Mouse (Mus musculus) layer of hippocampus, adult 2 months (tissue): ENCODE measurements around the gene Hist1h2ba. TPM values are rescaled to one million over a fixed set of nuclear protein-coding genes. Genes with fewer than 3 reads are reported as not detected.

Experiments used
- DNase-seq, 2 experiments: peaks; one replicate each; pipeline ENCODE4 v3.0.0; 2022; ENCODE audit warnings: low spot score in 2 of 2
- H3K27ac ChIP-seq: fragments of 200-600 bp; 2 replicates; pipeline ENCODE4 v1.8.1; 2022
- H3K4me3 ChIP-seq: fragments of 200-600 bp; 2 replicates; pipeline ENCODE4 v1.8.1; 2022; ENCODE audit warnings: mild to moderate bottlenecking
- CTCF ChIP-seq: fragments of 200-600 bp; conservative IDR thresholded peaks from 2 replicates; pipeline ENCODE4 v1.8.1; 2022; ENCODE audit warnings: antibody characterized with exemption, mild to moderate bottlenecking, moderate library complexity
- total RNA-seq, 2 experiments: library from RNA; stranded (reverse); gene quantifications; 2 replicates each; pipeline ENCODE4 v1.2.3; 2021

Hist1h2ba gene
- total RNA-seq, 2 experiments from 2014 or later, result not detected

DNA sequence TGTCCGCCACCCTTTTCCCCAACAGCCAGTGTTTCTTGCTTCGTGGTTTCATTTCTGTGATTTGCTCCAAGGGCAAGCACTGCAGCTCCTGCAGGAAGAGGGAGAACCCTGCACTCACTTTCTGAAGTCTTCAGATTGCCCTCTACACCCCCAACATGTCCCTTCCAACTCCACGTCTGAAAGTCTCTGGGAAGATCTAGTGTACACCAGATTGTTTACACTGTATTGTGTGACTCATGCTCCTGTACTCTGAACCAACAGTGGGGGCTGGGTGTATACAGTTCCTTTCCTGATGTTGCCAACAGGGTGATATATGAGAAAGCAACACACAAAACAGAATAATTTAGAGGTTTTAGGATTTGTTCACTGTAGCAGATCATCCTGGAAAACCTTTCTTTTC is 5.3 kb downstream of the Hist1h2ba start:
- no peak overlapping the region for H3K4me3 ChIP-seq
- TF ChIP-seq CTCF, result no peak
- no peak for DNase-seq
- H3K27ac ChIP-seq, result no peak overlapping the region

DNA sequence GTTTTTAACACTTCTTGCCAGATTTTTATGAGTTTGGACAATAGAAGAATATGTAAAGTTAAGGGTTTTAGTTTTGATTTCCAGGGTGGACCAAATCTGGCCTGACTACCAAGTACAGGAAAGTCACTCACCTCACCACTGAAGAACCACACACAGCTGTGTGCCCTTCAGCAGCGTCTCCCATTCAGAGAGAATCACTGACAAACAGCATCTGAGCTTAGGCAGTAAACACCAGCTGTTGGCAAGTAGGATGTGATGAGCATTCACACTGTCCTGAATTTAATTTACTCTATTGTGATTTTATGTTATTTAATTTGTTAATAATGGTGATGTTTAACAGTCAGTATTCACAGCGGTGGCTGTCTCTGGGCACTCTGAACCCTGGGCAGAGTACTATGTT is 8.2 kb downstream of the Hist1h2ba start:
- Histone ChIP-seq H3K27ac (no peak overlapping the region), H3K4me3 (no peak overlapping the region)
- TF ChIP-seq CTCF, result no peak
- DNase-seq, result no peak

- Histone ChIP-seq H3K27ac (no peak overlapping the region), H3K4me3 (no peak overlapping the region)
- TF ChIP-seq CTCF, result no peak
- DNase-seq, result no peak
Observed at GRCm38 (mm10) chr13:23917674-23918073, 16.3 kb downstream of the Hist1h2ba start.

- Histone ChIP-seq H3K27ac (no peak overlapping the region), H3K4me3 (no peak overlapping the region)
- DNase-seq, result no peak
- no peak for TF ChIP-seq CTCF
Observed at GRCm38 (mm10) chr13:23916132-23916531, 17.8 kb downstream of the Hist1h2ba start.

GRCm38 (mm10) chr13:23914376-23915167 is 19.4 kb downstream of the Hist1h2ba start, which contains the start of gene Slc17a4:
Gene Slc17a4, minus strand, starts transcription at chr13:23915009.
- no peak within 1 kb of the TSS for H3K4me3 ChIP-seq
- DNase-seq, result no peak
- no peak within 1 kb of the TSS for H3K27ac ChIP-seq
- no peak for TF ChIP-seq CTCF

DNA sequence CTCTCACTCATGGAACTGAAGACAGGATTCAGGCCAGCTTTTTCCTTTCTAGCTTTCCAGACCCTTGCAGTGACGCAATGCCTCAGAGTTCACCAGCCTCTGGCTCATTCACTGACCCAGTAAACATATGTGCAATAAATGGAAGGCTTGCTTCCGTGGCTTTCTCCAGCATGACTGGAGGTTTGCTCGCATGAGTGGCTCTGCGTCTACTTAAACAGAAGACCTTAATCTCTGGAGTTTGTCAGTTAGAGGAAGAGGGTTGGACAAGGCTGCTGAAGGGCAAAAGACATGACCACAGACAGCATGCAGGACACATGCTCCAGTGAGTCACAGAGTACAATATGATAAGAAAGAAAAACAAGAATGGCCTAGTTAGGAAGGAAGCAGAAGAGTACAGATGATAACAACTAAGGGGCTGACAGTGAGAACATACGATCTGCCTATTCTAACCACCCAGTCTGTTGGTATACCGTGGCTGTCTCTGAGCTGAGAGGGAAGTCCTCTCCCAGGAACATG is 20.1 kb downstream of the Hist1h2ba start:
- no peak for DNase-seq
- Histone ChIP-seq H3K4me3 (no peak overlapping the region), H3K27ac (no peak overlapping the region)
- no peak for TF ChIP-seq CTCF

- H3K27ac ChIP-seq, result no peak overlapping the region
- H3K4me3 ChIP-seq, result no peak overlapping the region
- no peak for DNase-seq
- no peak for TF ChIP-seq CTCF
Observed at GRCm38 (mm10) chr13:23911335-23911734, 22.6 kb downstream of the Hist1h2ba start.

GRCm38 (mm10) chr13:23910121-23910520 is 23.8 kb downstream of the Hist1h2ba start:
- TF ChIP-seq CTCF, result no peak
- DNase-seq, result no peak
- H3K4me3 ChIP-seq, result no peak overlapping the region

DNA sequence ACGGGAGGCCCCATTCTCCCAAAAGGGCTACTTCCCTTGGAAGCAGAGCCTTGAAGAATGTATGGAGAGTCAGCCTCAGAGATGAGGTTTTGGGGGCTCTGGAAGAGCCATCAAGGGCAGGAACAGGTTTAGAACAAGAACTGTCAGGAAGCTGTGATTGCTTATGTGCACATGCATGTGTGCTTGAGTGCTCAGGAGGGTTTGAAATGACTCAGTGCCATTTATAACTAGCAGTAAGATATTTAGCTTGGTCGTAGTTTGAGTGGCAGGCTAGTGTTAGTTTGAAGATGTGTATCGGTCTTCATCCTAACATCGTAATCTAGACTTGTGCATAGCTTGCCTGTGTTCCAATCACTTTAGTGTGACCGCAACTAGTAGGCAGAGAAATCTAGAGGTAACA is 27.1 kb downstream of the Hist1h2ba start:
- no peak for TF ChIP-seq CTCF
- DNase-seq, result no peak
- Histone ChIP-seq H3K4me3 (no peak overlapping the region), H3K27ac (no peak overlapping the region)

More at GRCm38 (mm10) chr13:23910121-23910520, 23.8 kb downstream of the Hist1h2ba start:
- H3K27ac ChIP-seq, result no peak overlapping the region

GRCm38 (mm10) chr13:23898242-23898641 is 35.7 kb downstream of the Hist1h2ba start:
- H3K4me3 ChIP-seq, result no peak overlapping the region
- TF ChIP-seq CTCF, result no peak
- no peak for DNase-seq
- no peak overlapping the region for H3K27ac ChIP-seq

GRCm38 (mm10) chr13:23893269-23893593 is 40.7 kb downstream of the Hist1h2ba start:
- no peak for TF ChIP-seq CTCF
- Histone ChIP-seq H3K4me3 (no peak overlapping the region), H3K27ac (no peak overlapping the region)
- no peak for DNase-seq

- no peak for DNase-seq
- no peak overlapping the region for H3K4me3 ChIP-seq
- no peak for TF ChIP-seq CTCF
- H3K27ac ChIP-seq, result no peak overlapping the region
Observed at GRCm38 (mm10) chr13:23892592-23893268, 41.2 kb downstream of the Hist1h2ba start.

DNA sequence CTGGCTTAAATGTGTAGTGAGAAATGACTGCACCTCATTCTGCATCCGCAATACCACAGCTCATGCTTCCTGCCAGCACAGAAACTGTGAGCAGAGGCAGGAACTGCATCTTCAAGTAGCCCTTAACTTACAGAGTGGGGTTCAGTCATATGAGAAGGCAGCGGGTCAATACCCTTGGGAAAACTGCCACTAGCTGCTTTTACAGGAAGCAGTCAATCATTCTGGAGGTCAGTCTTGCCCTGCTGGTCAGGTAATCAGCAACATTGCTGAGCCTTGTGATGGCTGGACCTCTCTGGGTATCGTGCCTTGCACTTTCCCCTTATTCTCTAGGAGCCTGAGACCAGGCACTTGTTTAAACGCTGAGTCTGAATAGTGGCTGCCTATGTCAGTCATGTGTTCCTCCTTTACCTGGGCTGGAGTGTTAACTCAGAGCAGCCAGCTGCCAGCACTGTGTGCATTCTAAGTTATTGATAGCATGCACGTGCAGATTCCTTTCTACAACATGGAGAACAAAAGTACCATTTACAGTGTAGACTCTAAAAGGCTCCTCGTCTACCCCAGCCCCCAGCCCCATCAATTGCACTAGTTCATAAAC is 44.8 kb downstream of the Hist1h2ba start:
- Histone ChIP-seq H3K27ac (no peak overlapping the region), H3K4me3 (no peak overlapping the region)
- no peak for DNase-seq
- no peak for TF ChIP-seq CTCF
